Mouse (Mus musculus) hindbrain, embryonic 11.5 days (tissue): ENCODE measurements around the gene Gli1. TPM values are rescaled to one million over a fixed set of nuclear protein-coding genes. Genes with fewer than 3 reads are reported as not detected.
"Not testable (repeated sequence)": the region's sequence is repeated elsewhere in the genome, so short reads cannot be mapped to it uniquely, and the experiment has no call there.

Experiments
- ATAC-seq: fragments of 200-750 bp; cut with Nextera tagmentation; 2 replicates; pipeline ENCODE4 v1.8.0; 2017; ENCODE audit warnings: mild to moderate bottlenecking, moderate TSS enrichment, moderate library complexity; ENCODE audit not compliant: low FRiP score
- DNase-seq: peaks from one replicate; pipeline ENCODE4 v3.0.0-alpha.2; 2015; ENCODE audit warnings: low spot score
- H3K27ac ChIP-seq: fragments of 300-500 bp; sonication (generic); 2 replicates; pipeline ENCODE4 v1.5.1; 2014; ENCODE audit warnings: mild to moderate bottlenecking, low read depth, low read length
- H3K27me3 ChIP-seq: fragments of 300-500 bp; sonication (generic); 2 replicates; pipeline ENCODE4 v1.6.1; 2014; ENCODE audit warnings: mild to moderate bottlenecking, low read length, moderate library complexity, mixed read lengths; ENCODE audit not compliant: control insufficient read depth, insufficient read depth
- H3K36me3 ChIP-seq: fragments of 300-500 bp; sonication (generic); 2 replicates; pipeline ENCODE4 v1.6.1; 2014; ENCODE audit warnings: mild to moderate bottlenecking, low read length, moderate library complexity, mixed read lengths; ENCODE audit not compliant: control insufficient read depth, insufficient read depth
- H3K4me1 ChIP-seq: fragments of 300-500 bp; sonication (generic); replicated peaks from 2 replicates; pipeline ENCODE4 v1.6.1; 2014; ENCODE audit warnings: low read length, mixed read lengths; ENCODE audit not compliant: control insufficient read depth, insufficient read depth
- H3K4me2 ChIP-seq: fragments of 300-500 bp; sonication (generic); replicated peaks from 2 replicates; pipeline ENCODE4 v1.6.1; 2014; ENCODE audit warnings: mild to moderate bottlenecking, low read depth, low read length
- H3K4me3 ChIP-seq: fragments of 300-500 bp; sonication (generic); 2 replicates; pipeline ENCODE4 v1.5.1; 2014; ENCODE audit warnings: low read depth, low read length
- H3K9ac ChIP-seq: fragments of 300-500 bp; sonication (generic); 2 replicates; pipeline ENCODE4 v1.6.1; 2014; ENCODE audit warnings: low read depth, low read length
- H3K9me3 ChIP-seq: fragments of 300-500 bp; sonication (generic); 2 replicates; pipeline ENCODE4 v1.6.1; 2016; ENCODE audit warnings: low read length; ENCODE audit not compliant: control insufficient read depth
- WGBS: fragments of 180-500 bp; shearing (Covaris S2); extraction: QIAGEN DNeasy Blood & Tissue Kit; methylation state at CpG from one replicate; pipeline ENCODE4 v1.1.7; 2014; 5-methylcytosine and 5-hydroxymethylcytosine counted together
- polyA plus RNA-seq: library from polyadenylated mRNA; unstranded; fragments of >200 nt; fragmentation: Nextera tagmentation; extraction: Ambion mirVana; gene quantifications from 2 replicates; pipeline ENCODE4 v1.2.1, GENCODE M21; 2014

Gli1 gene
- polyA plus RNA-seq, 1 experiment from 2014 or later: 3.2 TPM

- peak overlapping the region; percentile 68 for H3K27ac ChIP-seq
- peaks cover 10% of the 10 kb centered on the region; the same call in 1 of the 2 replicates for H3K36me3 ChIP-seq
- H3K9me3 ChIP-seq: no peaks in the 10 kb centered on the region
- H3K4me2 ChIP-seq: peak overlapping the region; percentile 51
- H3K4me3 ChIP-seq: peak overlapping the region; percentile 85
- peak; percentile 53 for ATAC-seq
- H3K27me3 ChIP-seq: no peaks in the 10 kb centered on the region
- 38% methylated on average over 23 of the region's 23 CpGs for WGBS
- H3K9ac ChIP-seq: peak overlapping the region; percentile 75
- peaks cover 4% of the 10 kb centered on the region; the same call in 1 of the 2 replicates for H3K4me1 ChIP-seq
- DNase-seq: no peak
Observed at GRCm38 (mm10) chr10:127310523-127311475, 31.0 kb downstream of the Gli1 start.

- DNase-seq, H3K9me3 ChIP-seq, H3K4me3 ChIP-seq, H3K4me2 ChIP-seq, H3K27ac ChIP-seq, H3K27me3 ChIP-seq, H3K9ac ChIP-seq, H3K4me1 ChIP-seq, ATAC-seq: not testable (repeated sequence)
- peaks cover 14% of the 10 kb centered on the region; the same call in 1 of the 2 replicates for H3K36me3 ChIP-seq
- WGBS: 96% methylated on average over 3 of the region's 3 CpGs
Observed at GRCm38 (mm10) chr10:127309167-127309566, 32.6 kb downstream of the Gli1 start.

- H3K36me3 ChIP-seq: peaks cover 21% of the 10 kb centered on the region
- H3K27me3 ChIP-seq: no peaks in the 10 kb centered on the region
- H3K4me1 ChIP-seq: no peaks in the 10 kb centered on the region
- DNase-seq: no peak
- H3K4me3 ChIP-seq: no peak overlapping the region
- no peak overlapping the region for H3K4me2 ChIP-seq
- H3K9ac ChIP-seq: no peak overlapping the region
- ATAC-seq: no peak
- 94% methylated on average over 11 of the region's 11 CpGs for WGBS
- no peaks in the 10 kb centered on the region for H3K9me3 ChIP-seq
- no peak overlapping the region for H3K27ac ChIP-seq
Observed at GRCm38 (mm10) chr10:127303136-127303535, 38.6 kb downstream of the Gli1 start.

- Histone ChIP-seq H3K4me1 (no peaks in the 10 kb centered on the region), H3K9me3 (no peaks in the 10 kb centered on the region), H3K4me2 (no peak overlapping the region), H3K36me3 (peaks cover 22% of the 10 kb centered on the region), H3K9ac (no peak overlapping the region), H3K27me3 (no peaks in the 10 kb centered on the region), H3K4me3 (no peak overlapping the region), H3K27ac (no peak overlapping the region)
- no peak for DNase-seq
- WGBS: 93% methylated on average over 6 of the region's 6 CpGs
- ATAC-seq: no peak
Observed at GRCm38 (mm10) chr10:127300361-127300760, 41.4 kb downstream of the Gli1 start.

- H3K4me1 ChIP-seq: no peaks in the 10 kb centered on the region
- H3K36me3 ChIP-seq: peaks cover 20% of the 10 kb centered on the region
- H3K9ac ChIP-seq: no peak overlapping the region
- 87% methylated on average over 16 of the region's 16 CpGs for WGBS
- no peak overlapping the region for H3K4me3 ChIP-seq
- no peak overlapping the region for H3K27ac ChIP-seq
- ATAC-seq: no peak
- DNase-seq: no peak
- H3K4me2 ChIP-seq: no peak overlapping the region
- no peaks in the 10 kb centered on the region for H3K9me3 ChIP-seq
- no peaks in the 10 kb centered on the region for H3K27me3 ChIP-seq
Observed at GRCm38 (mm10) chr10:127297015-127297871, 44.5 kb downstream of the Gli1 start.

- Histone ChIP-seq H3K27ac (no peak overlapping the region), H3K9me3 (no peaks in the 10 kb centered on the region), H3K9ac (no peak overlapping the region), H3K4me1 (no peaks in the 10 kb centered on the region; the same call in 1 of the 2 replicates), H3K27me3 (no peaks in the 10 kb centered on the region), H3K36me3 (peaks cover 16% of the 10 kb centered on the region), H3K4me3 (no peak overlapping the region), H3K4me2 (no peak overlapping the region)
- WGBS: 95% methylated on average over 24 of the region's 24 CpGs
- DNase-seq: no peak
- ATAC-seq: no peak
Observed at GRCm38 (mm10) chr10:127295986-127296794, 45.6 kb downstream of the Gli1 start.

GRCm38 (mm10) chr10:127294895-127295510 lies 46.8 kb downstream of the Gli1 start:
- ATAC-seq: no peak
- H3K9ac ChIP-seq: no peak overlapping the region
- peaks cover 12% of the 10 kb centered on the region for H3K36me3 ChIP-seq
- no peaks in the 10 kb centered on the region; the same call in 1 of the 2 replicates for H3K4me1 ChIP-seq
- H3K27me3 ChIP-seq: no peaks in the 10 kb centered on the region
- H3K27ac ChIP-seq: no peak overlapping the region
- H3K4me2 ChIP-seq: no peak overlapping the region
- H3K4me3 ChIP-seq: no peak overlapping the region
- H3K9me3 ChIP-seq: no peaks in the 10 kb centered on the region
- DNase-seq: no peak
- WGBS: 92% methylated on average over 10 of the region's 10 CpGs
